Mouse (Mus musculus) embryonic facial prominence, embryonic 12.5 days (tissue): ENCODE results near the gene Gpx5. TPM values are rescaled to one million over a fixed set of nuclear protein-coding genes. Genes with fewer than 3 reads are reported as not detected.
A peak's percentile ranks its signal among the peaks of the same experiment; 100 is the strongest.

Experiments
- ATAC-seq: fragments of 200-750 bp; cut with Nextera tagmentation; 2 replicates; pipeline ENCODE4 v1.8.0; 2017; ENCODE audit not compliant: insufficient number of reproducible peaks, insufficient read depth, low FRiP score, low TSS enrichment
- H3K27ac ChIP-seq: fragments of 300-500 bp; sonication (generic); 2 replicates; pipeline ENCODE4 v1.5.1; 2016; ENCODE audit warnings: mild to moderate bottlenecking
- H3K27me3 ChIP-seq: fragments of 300-500 bp; sonication (generic); 2 replicates; pipeline ENCODE4 v1.6.1; 2016; ENCODE audit warnings: mild to moderate bottlenecking, moderate library complexity
- H3K36me3 ChIP-seq: fragments of 300-500 bp; sonication (generic); 2 replicates; pipeline ENCODE4 v1.6.1; 2016; ENCODE audit warnings: mild to moderate bottlenecking
- H3K4me1 ChIP-seq: fragments of 300-500 bp; sonication (generic); 2 replicates; pipeline ENCODE4 v1.6.1; 2016
- H3K4me2 ChIP-seq: fragments of 300-500 bp; sonication (generic); replicated peaks from 2 replicates; pipeline ENCODE4 v1.6.1; 2016; ENCODE audit warnings: mild to moderate bottlenecking, moderate library complexity
- H3K4me3 ChIP-seq: fragments of 300-500 bp; sonication (generic); 2 replicates; pipeline ENCODE4 v1.5.1; 2016; ENCODE audit warnings: mild to moderate bottlenecking
- H3K9ac ChIP-seq: fragments of 300-500 bp; sonication (generic); 2 replicates; pipeline ENCODE4 v1.6.1; 2016; ENCODE audit warnings: mild to moderate bottlenecking, moderate library complexity
- H3K9me3 ChIP-seq: fragments of 300-500 bp; sonication (generic); 2 replicates; pipeline ENCODE4 v1.6.1; 2016; ENCODE audit warnings: mild to moderate bottlenecking, moderate library complexity
- WGBS: fragments of 180-500 bp; shearing (Covaris S2); methylation state at CpG from one replicate; pipeline ENCODE4 v1.1.7; 2016; 5-methylcytosine and 5-hydroxymethylcytosine counted together
- polyA plus RNA-seq: library from polyadenylated mRNA; unstranded; fragments of >200 nt; fragmentation: Nextera tagmentation; extraction: Ambion mirVana; gene quantifications from 2 replicates; pipeline ENCODE4 v1.2.1, GENCODE M21; 2016

Gpx5 gene
- polyA plus RNA-seq, 1 experiment from 2014 or later: not detected

- H3K9ac ChIP-seq: no peak overlapping the region
- H3K36me3 ChIP-seq: no peaks in the 10 kb centered on the region
- H3K27ac ChIP-seq: no peak overlapping the region
- H3K9me3 ChIP-seq: no peaks in the 10 kb centered on the region
- no peak overlapping the region for H3K4me3 ChIP-seq
- ATAC-seq: no peak
- no peaks in the 10 kb centered on the region for H3K27me3 ChIP-seq
- WGBS: 66% methylated on average over 2 of the region's 2 CpGs
- no peak overlapping the region for H3K4me2 ChIP-seq
- no peaks in the 10 kb centered on the region for H3K4me1 ChIP-seq
Observed at GRCm38 (mm10) chr13:21309788-21310187, 17.3 kb upstream of the Gpx5 start.

- no peak overlapping the region for H3K4me3 ChIP-seq
- WGBS: 61% methylated on average over 3 of the region's 3 CpGs
- no peaks in the 10 kb centered on the region for H3K9me3 ChIP-seq
- H3K4me1 ChIP-seq: no peaks in the 10 kb centered on the region; the same call in 1 of the 2 replicates
- no peaks in the 10 kb centered on the region for H3K36me3 ChIP-seq
- no peak overlapping the region for H3K27ac ChIP-seq
- ATAC-seq: no peak
- no peak overlapping the region for H3K4me2 ChIP-seq
- no peak overlapping the region for H3K9ac ChIP-seq
- H3K27me3 ChIP-seq: no peaks in the 10 kb centered on the region
Observed at GRCm38 (mm10) chr13:21304483-21305066, 12.0 kb upstream of the Gpx5 start.

- Histone ChIP-seq H3K4me1 (no peaks in the 10 kb centered on the region; the same call in 1 of the 2 replicates), H3K4me2 (no peak overlapping the region), H3K36me3 (no peaks in the 10 kb centered on the region), H3K27me3 (no peaks in the 10 kb centered on the region), H3K4me3 (no peak overlapping the region), H3K27ac (no peak overlapping the region), H3K9me3 (no peaks in the 10 kb centered on the region), H3K9ac (no peak overlapping the region)
- no peak for ATAC-seq
- WGBS: 42% methylated on average over 3 of the region's 3 CpGs
Observed at GRCm38 (mm10) chr13:21298557-21298956, 6.0 kb upstream of the Gpx5 start.

- WGBS: under 1% methylated on average over 13 of the region's 13 CpGs
- H3K4me1 ChIP-seq: no peaks in the 10 kb centered on the region
- no peak for ATAC-seq
- H3K4me3 ChIP-seq: peak overlapping the region; percentile 48
- H3K27ac ChIP-seq: no peak overlapping the region
- H3K9ac ChIP-seq: peak overlapping the region; percentile 9; the same call in 1 of the 2 replicates
- H3K4me2 ChIP-seq: peak overlapping the region; percentile 59
- peaks cover 3% of the 10 kb centered on the region; the same call in 1 of the 2 replicates for H3K27me3 ChIP-seq
- no peaks in the 10 kb centered on the region for H3K36me3 ChIP-seq
- H3K9me3 ChIP-seq: no peaks in the 10 kb centered on the region
Observed at GRCm38 (mm10) chr13:21279559-21279958, 13.0 kb downstream of the Gpx5 start.

- Histone ChIP-seq H3K9ac (peak overlapping the region; percentile 9; the same call in 1 of the 2 replicates), H3K4me3 (peak overlapping the region; percentile 48), H3K4me1 (no peaks in the 10 kb centered on the region), H3K27ac (no peak overlapping the region), H3K9me3 (no peaks in the 10 kb centered on the region), H3K27me3 (peaks cover 3% of the 10 kb centered on the region; the same call in 1 of the 2 replicates), H3K36me3 (no peaks in the 10 kb centered on the region), H3K4me2 (peak overlapping the region; percentile 59)
- 7% methylated on average over 8 of the region's 8 CpGs for WGBS
- ATAC-seq: no peak
Observed at GRCm38 (mm10) chr13:21279076-21279475, 13.5 kb downstream of the Gpx5 start.

GRCm38 (mm10) chr13:21276551-21276950 is 16.0 kb downstream of the Gpx5 start:
- H3K9ac ChIP-seq: peak overlapping the region; percentile 54
- no peaks in the 10 kb centered on the region for H3K36me3 ChIP-seq
- H3K4me2 ChIP-seq: peak overlapping the region; percentile 63
- H3K9me3 ChIP-seq: no peaks in the 10 kb centered on the region
- WGBS: under 1% methylated on average over 9 of the region's 9 CpGs
- H3K27me3 ChIP-seq: peaks cover 3% of the 10 kb centered on the region; the same call in 1 of the 2 replicates
- H3K4me1 ChIP-seq: no peaks in the 10 kb centered on the region
- H3K4me3 ChIP-seq: peak overlapping the region; percentile 53
- 0 out of 2 replicates have a peak, but pooled peaks have one; percentile 36 for ATAC-seq
- no peak overlapping the region for H3K27ac ChIP-seq

GRCm38 (mm10) chr13:21275815-21276550 is 16.5 kb downstream of the Gpx5 start:
- peaks cover 3% of the 10 kb centered on the region; the same call in 1 of the 2 replicates for H3K27me3 ChIP-seq
- H3K4me3 ChIP-seq: peak overlapping the region; percentile 53
- peak overlapping the region; percentile 63 for H3K4me2 ChIP-seq
- H3K4me1 ChIP-seq: no peaks in the 10 kb centered on the region
- WGBS: under 1% methylated on average over 25 of the region's 25 CpGs
- peak overlapping the region; percentile 54 for H3K9ac ChIP-seq
- no peak overlapping the region for H3K27ac ChIP-seq
- H3K36me3 ChIP-seq: no peaks in the 10 kb centered on the region
- ATAC-seq: no peak
- H3K9me3 ChIP-seq: no peaks in the 10 kb centered on the region

GRCm38 (mm10) chr13:21275021-21275814 is 17.3 kb downstream of the Gpx5 start:
- Histone ChIP-seq H3K27ac (peak overlapping the region; percentile 36; the same call in 1 of the 2 replicates), H3K9ac (peak overlapping the region; percentile 51), H3K4me1 (no peaks in the 10 kb centered on the region), H3K36me3 (no peaks in the 10 kb centered on the region), H3K9me3 (no peaks in the 10 kb centered on the region), H3K4me3 (peak overlapping the region; percentile 53), H3K27me3 (peaks cover 3% of the 10 kb centered on the region; the same call in 1 of the 2 replicates), H3K4me2 (peak overlapping the region; percentile 63)
- WGBS: under 1% methylated on average over 29 of the region's 29 CpGs
- ATAC-seq: 0 out of 2 replicates have a peak, but pooled peaks have one; percentile 45

- 4% methylated on average over 1 of the region's 1 CpGs for WGBS
- H3K9ac ChIP-seq: no peak overlapping the region
- peak overlapping the region; percentile 16 for H3K4me2 ChIP-seq
Observed at GRCm38 (mm10) chr13:21268262-21268661, 24.3 kb downstream of the Gpx5 start.

GRCm38 (mm10) chr13:21267541-21267940 is 25.0 kb downstream of the Gpx5 start:
- Histone ChIP-seq H3K27me3 (no peaks in the 10 kb centered on the region; the same call in 1 of the 2 replicates), H3K4me2 (peak overlapping the region; percentile 16), H3K9me3 (no peaks in the 10 kb centered on the region), H3K4me1 (no peaks in the 10 kb centered on the region), H3K9ac (no peak overlapping the region), H3K4me3 (no peak overlapping the region), H3K27ac (no peak overlapping the region), H3K36me3 (no peaks in the 10 kb centered on the region)
- ATAC-seq: no peak
- WGBS: 13% methylated on average over 4 of the region's 4 CpGs

More at GRCm38 (mm10) chr13:21268262-21268661, 24.3 kb downstream of the Gpx5 start:
- Histone ChIP-seq H3K4me3 (no peak overlapping the region), H3K27me3 (no peaks in the 10 kb centered on the region), H3K4me1 (no peaks in the 10 kb centered on the region), H3K9me3 (no peaks in the 10 kb centered on the region), H3K36me3 (no peaks in the 10 kb centered on the region), H3K27ac (no peak overlapping the region)
- ATAC-seq: no peak

GRCm38 (mm10) chr13:21265736-21266135 is 26.8 kb downstream of the Gpx5 start:
- ATAC-seq: no peak
- Histone ChIP-seq H3K4me1 (no peaks in the 10 kb centered on the region), H3K9ac (no peak overlapping the region), H3K27ac (no peak overlapping the region), H3K9me3 (no peaks in the 10 kb centered on the region), H3K27me3 (no peaks in the 10 kb centered on the region; the same call in 1 of the 2 replicates), H3K4me3 (no peak overlapping the region), H3K36me3 (no peaks in the 10 kb centered on the region), H3K4me2 (no peak overlapping the region)
- 37% methylated on average over 2 of the region's 2 CpGs for WGBS
